Mouse (Mus musculus) erythroblast, embryonic 14.5 days (primary cell): ENCODE measurements around the gene 5031410I06Rik. TPM values are rescaled to one million over a fixed set of nuclear protein-coding genes. Genes with fewer than 3 reads are reported as not detected.
"Not testable (repeated sequence)": the region's sequence is repeated elsewhere in the genome, so short reads cannot be mapped to it uniquely, and the experiment has no call there.

Experiments
- H3K27me3 ChIP-seq: 2 replicates; pipeline ENCODE4 v1.6.1; 2012; ENCODE audit warnings: inconsistent platforms; ENCODE audit not compliant: control insufficient read depth
- H3K36me3 ChIP-seq: 2 replicates; pipeline ENCODE4 v1.6.1; 2012; ENCODE audit warnings: mild to moderate bottlenecking, inconsistent platforms; ENCODE audit not compliant: control insufficient read depth
- H3K4me1 ChIP-seq: 2 replicates; pipeline ENCODE4 v1.6.1; 2012; ENCODE audit warnings: inconsistent platforms; ENCODE audit not compliant: control insufficient read depth
- H3K4me3 ChIP-seq: replicated peaks from 2 replicates; pipeline ENCODE3; 2012; ENCODE audit warnings: moderate library complexity, mild to moderate bottlenecking, inconsistent platforms
- H3K9me3 ChIP-seq: 2 replicates; pipeline ENCODE4 v1.6.1; 2012; ENCODE audit warnings: low read length, inconsistent platforms, mixed read lengths; ENCODE audit not compliant: control insufficient read depth
- GATA1 ChIP-seq: IDR thresholded peaks from 2 replicates; pipeline ENCODE4 v1.6.1; 2012; ENCODE audit warnings: low read length, inconsistent platforms, mixed read lengths
- TAL1 ChIP-seq: IDR thresholded peaks from 3 replicates; pipeline ENCODE4 v1.6.1; 2012; ENCODE audit warnings: low read length, inconsistent platforms, mixed read lengths
- polyA plus RNA-seq: library from polyadenylated mRNA; stranded (reverse); fragments of >175 nt; gene quantifications from 2 replicates; pipeline ENCODE4 v1.2.3, GENCODE M21; 2012

Gene 5031410I06Rik
- polyA plus RNA-seq: not detected in 2 replicates

DNA sequence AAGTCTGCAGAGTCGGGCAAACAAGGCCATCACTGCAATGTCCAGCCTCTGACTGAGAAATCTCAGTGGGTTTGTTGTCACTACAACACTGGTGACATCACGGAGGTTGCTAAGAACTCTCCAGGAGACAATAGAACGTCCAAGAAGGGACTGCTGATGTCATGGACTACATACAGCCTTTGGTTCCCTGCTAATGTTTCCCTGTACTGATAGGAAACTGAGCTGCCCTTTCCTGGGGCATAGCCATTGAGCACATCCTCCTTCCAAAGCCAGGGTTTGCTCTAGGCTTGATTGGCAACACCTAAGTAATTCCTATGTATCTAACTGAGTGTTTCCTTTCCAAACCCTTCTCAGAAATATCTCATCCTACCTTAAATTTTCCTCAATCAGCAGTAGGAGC is at the start of gene 5031410I06Rik:
Gene 5031410I06Rik, minus strand, starts transcription at position 101 of the 400 bp plus-strand sequence.
- not testable (repeated sequence) for H3K36me3 ChIP-seq, H3K4me3 ChIP-seq, H3K4me1 ChIP-seq, H3K9me3 ChIP-seq, H3K27me3 ChIP-seq

DNA sequence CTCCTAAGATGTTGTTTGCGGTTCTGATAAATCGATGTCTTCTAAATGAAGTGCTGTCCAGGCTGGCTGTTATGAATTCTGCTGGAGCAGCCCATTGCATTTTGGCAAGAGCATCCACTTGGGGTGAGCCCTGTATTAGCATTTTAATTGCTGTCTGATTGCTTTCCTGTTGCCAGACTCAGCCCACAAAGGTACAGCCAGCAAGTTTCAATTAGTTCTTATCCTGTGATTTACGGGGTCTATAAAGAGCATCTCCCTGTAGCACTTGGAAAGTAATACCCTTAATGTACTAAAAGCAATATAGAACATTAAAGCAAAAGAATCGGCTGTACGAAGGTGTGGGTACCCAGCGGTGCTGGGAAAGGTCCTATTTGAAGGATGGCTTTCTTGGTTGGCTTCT is 37.7 kb upstream of the 5031410I06Rik start:
- Histone ChIP-seq H3K36me3 (no peaks in the 10 kb centered on the region), H3K4me1 (no peaks in the 10 kb centered on the region), H3K9me3 (peaks cover 12% of the 10 kb centered on the region), H3K4me3 (no peak overlapping the region), H3K27me3 (no peaks in the 10 kb centered on the region)
- TF ChIP-seq TAL1 (no peak), GATA1 (no peak)

- not testable (repeated sequence) for H3K9me3 ChIP-seq, H3K4me1 ChIP-seq
Measured at GRCm38 (mm10) chr5:26121321-26121720, 16.2 kb upstream of the 5031410I06Rik start, which contains the start of gene Gm10220. Gm10220 (minus strand) TSS chr5:26121421.

GRCm38 (mm10) chr5:26089191-26089590 is 16.0 kb downstream of the 5031410I06Rik start, which contains the start of gene Gm10471:
Gm10471 (minus strand) TSS chr5:26089291.
- not testable (repeated sequence) for H3K9me3 ChIP-seq, H3K4me3 ChIP-seq, H3K4me1 ChIP-seq, H3K27me3 ChIP-seq, H3K36me3 ChIP-seq

More at GRCm38 (mm10) chr5:26121321-26121720, 16.2 kb upstream of the 5031410I06Rik start, which contains the start of gene Gm10220:
- not testable (repeated sequence) for H3K4me3 ChIP-seq, H3K27me3 ChIP-seq, H3K36me3 ChIP-seq

- not testable (repeated sequence) for H3K4me1 ChIP-seq, H3K4me3 ChIP-seq, H3K27me3 ChIP-seq, H3K9me3 ChIP-seq, H3K36me3 ChIP-seq
Measured at GRCm38 (mm10) chr5:26079023-26079422, 26.1 kb downstream of the 5031410I06Rik start.

DNA sequence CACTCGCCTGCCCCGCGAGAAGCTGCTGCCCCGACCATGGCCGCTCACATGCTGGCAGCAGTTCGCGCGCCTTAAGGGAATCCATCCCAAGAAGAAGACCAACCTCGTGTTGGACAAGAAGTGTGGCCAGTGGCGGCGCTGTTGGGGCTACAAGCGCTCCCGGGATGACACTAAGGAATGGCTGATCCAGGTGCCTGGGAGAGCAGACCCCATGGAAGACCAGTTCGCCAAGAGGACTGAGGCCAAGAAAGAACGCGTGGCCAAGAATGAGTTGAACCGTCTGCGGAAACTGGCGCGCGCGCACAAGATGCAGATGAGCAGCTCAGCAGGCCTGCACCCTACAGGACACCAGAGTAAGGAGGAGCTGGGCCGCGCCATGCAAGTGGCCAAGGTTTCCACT is 34.4 kb downstream of the 5031410I06Rik start:
- Histone ChIP-seq H3K4me3 (no peak overlapping the region), H3K27me3 (no peaks in the 10 kb centered on the region), H3K36me3 (no peaks in the 10 kb centered on the region), H3K9me3 (peaks cover 14% of the 10 kb centered on the region), H3K4me1 (no peaks in the 10 kb centered on the region)
- TF ChIP-seq TAL1 (no peak), GATA1 (no peak)

DNA sequence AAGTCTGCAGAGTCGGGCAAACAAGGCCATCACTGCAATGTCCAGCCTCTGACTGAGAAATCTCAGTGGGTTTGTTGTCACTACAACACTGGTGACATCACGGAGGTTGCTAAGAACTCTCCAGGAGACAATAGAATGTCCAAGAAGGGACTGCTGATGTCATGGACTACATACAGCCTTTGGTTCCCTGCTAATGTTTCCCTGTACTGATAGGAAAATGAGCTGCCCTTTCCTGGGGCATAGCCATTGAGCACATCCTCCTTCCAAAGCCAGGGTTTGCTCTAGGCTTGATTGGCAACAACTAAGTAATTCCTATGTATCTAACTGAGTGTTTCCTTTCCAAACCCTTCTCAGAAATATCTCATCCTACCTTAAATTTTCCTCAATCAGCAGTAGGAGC is 46.7 kb downstream of the 5031410I06Rik start, which contains the start of gene Gm7347:
Gene Gm7347, minus strand, starts transcription at position 101 of the 400 bp plus-strand sequence.
- H3K4me1 ChIP-seq, H3K36me3 ChIP-seq, H3K4me3 ChIP-seq, H3K9me3 ChIP-seq, H3K27me3 ChIP-seq: not testable (repeated sequence)

Other genes starting within 250 kb of the 5031410I06Rik start
- not detected in 2 replicates for gene Gm21663, start 163.0 kb downstream of the 5031410I06Rik start, polyA plus RNA-seq
- gene Gm21671, start 150.9 kb downstream of the 5031410I06Rik start, polyA plus RNA-seq: not detected in 2 replicates
- gene Gm21680, start 132.7 kb downstream of the 5031410I06Rik start, polyA plus RNA-seq: not detected in 2 replicates
- not detected in 2 replicates for gene Gm21698, start 116.7 kb downstream of the 5031410I06Rik start, polyA plus RNA-seq
- not detected in 2 replicates for gene Gm1979, start 100.6 kb downstream of the 5031410I06Rik start, polyA plus RNA-seq
- not detected in 2 replicates for gene Gm5862, start 82.4 kb downstream of the 5031410I06Rik start, polyA plus RNA-seq
- not detected in 2 replicates for gene Speer4a, start 65.8 kb downstream of the 5031410I06Rik start, polyA plus RNA-seq
- not detected in 2 replicates for gene Gm7347, start 46.8 kb downstream of the 5031410I06Rik start, polyA plus RNA-seq
- gene Gm10471, start 16.1 kb downstream of the 5031410I06Rik start, polyA plus RNA-seq: not detected in 2 replicates
- gene Gm10220, start 16.1 kb upstream of the 5031410I06Rik start, polyA plus RNA-seq: not detected in 2 replicates
- gene Gm7361, start 152.3 kb upstream of the 5031410I06Rik start, polyA plus RNA-seq: 0.02 TPM in 1 of 2 replicates, not detected in the other